Mouse (Mus musculus) spleen, adult 2 months (tissue): ENCODE results near the gene Lama4. TPM values are rescaled to one million over a fixed set of nuclear protein-coding genes. Genes with fewer than 3 reads are reported as not detected.

Experiments used
- DNase-seq, 2 experiments: peaks; one replicate each; pipeline versions ENCODE4 v3.0.0 to v3.0.0-alpha.2; 2012 to 2021; ENCODE audit warnings: low spot score in 2 of 2, low read depth in 1 of 2
- H3K27ac ChIP-seq: fragments of 200-500 bp; 2 replicates; pipeline ENCODE4 v1.5.1; 2012; ENCODE audit warnings: low read length, inconsistent platforms; ENCODE audit not compliant: insufficient read depth
- H3K27me3 ChIP-seq: fragments of 200-500 bp; 2 replicates; pipeline ENCODE4 v1.6.1; 2012; ENCODE audit warnings: mild to moderate bottlenecking, moderate library complexity, low read length, inconsistent platforms; ENCODE audit not compliant: control insufficient read depth, insufficient read depth
- H3K36me3 ChIP-seq: fragments of 200-500 bp; 2 replicates; pipeline ENCODE4 v1.6.1; 2012; ENCODE audit warnings: mild to moderate bottlenecking, low read length, inconsistent platforms; ENCODE audit not compliant: control insufficient read depth, insufficient read depth
- H3K4me1 ChIP-seq: fragments of 200-500 bp; 2 replicates; pipeline ENCODE4 v1.6.1; 2011; ENCODE audit warnings: inconsistent platforms; ENCODE audit not compliant: control insufficient read depth, insufficient read depth, insufficient read length
- H3K4me3 ChIP-seq: fragments of 200-500 bp; 2 replicates; pipeline ENCODE4 v1.5.1; 2011; ENCODE audit warnings: mild to moderate bottlenecking, inconsistent platforms; ENCODE audit not compliant: insufficient read depth, insufficient read length; ENCODE audit errors: extremely low read depth
- CTCF ChIP-seq: fragments of 200-500 bp; IDR thresholded peaks from 2 replicates; pipeline ENCODE4 v1.5.1; 2011; ENCODE audit warnings: mild to moderate bottlenecking, inconsistent platforms; ENCODE audit not compliant: insufficient read depth, insufficient read length, insufficient replicate concordance; ENCODE audit errors: extremely low read depth
- POLR2A ChIP-seq: fragments of 200-500 bp; IDR thresholded peaks from 2 replicates; pipeline ENCODE4 v1.6.1; 2011; ENCODE audit warnings: low read depth, low read length, inconsistent platforms
- WGBS: fragments of 180-500 bp; shearing (Covaris S2); methylation state at CpG from one replicate; pipeline ENCODE4 v1.1.7; 2018; 5-methylcytosine and 5-hydroxymethylcytosine counted together
- polyA plus RNA-seq: library from polyadenylated mRNA; depleted of rRNA; stranded (reverse); fragments of >200 nt; gene quantifications from 2 replicates; pipeline ENCODE4 v1.2.3, GENCODE M21; 2012

Gene Lama4
- polyA plus RNA-seq, 1 experiment = 1.7 TPM

DNA sequence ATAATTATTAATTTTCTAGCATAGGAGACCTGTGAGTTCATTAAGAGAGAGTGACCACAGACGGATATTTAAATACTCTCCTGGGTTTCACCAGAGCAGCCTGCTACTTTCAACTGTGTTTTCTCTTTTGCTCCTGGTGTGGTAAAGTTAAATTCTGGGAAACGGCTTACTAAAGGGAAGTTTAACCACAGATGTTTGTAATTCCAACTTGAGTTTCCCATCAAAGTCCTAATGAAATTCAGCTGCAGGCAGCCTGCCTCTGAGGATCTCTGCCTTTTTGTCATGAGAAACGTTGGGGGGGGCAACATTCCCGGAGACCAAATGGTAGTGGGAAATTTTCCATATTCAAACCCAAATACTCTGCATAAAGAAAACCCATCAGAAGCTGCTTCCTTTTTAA, 7.7 kb downstream of the Lama4 start:
- DNase-seq = no peak
- H3K36me3 ChIP-seq = no peaks in the 10 kb centered on the region
- TF ChIP-seq CTCF (no peak), POLR2A (no peak)
- no peaks in the 10 kb centered on the region for H3K27me3 ChIP-seq
- no peak overlapping the region for H3K27ac ChIP-seq
- H3K4me1 ChIP-seq = no peaks in the 10 kb centered on the region
- no peak overlapping the region for H3K4me3 ChIP-seq
- 79% methylated on average over 4 of the region's 4 CpGs for WGBS

DNA sequence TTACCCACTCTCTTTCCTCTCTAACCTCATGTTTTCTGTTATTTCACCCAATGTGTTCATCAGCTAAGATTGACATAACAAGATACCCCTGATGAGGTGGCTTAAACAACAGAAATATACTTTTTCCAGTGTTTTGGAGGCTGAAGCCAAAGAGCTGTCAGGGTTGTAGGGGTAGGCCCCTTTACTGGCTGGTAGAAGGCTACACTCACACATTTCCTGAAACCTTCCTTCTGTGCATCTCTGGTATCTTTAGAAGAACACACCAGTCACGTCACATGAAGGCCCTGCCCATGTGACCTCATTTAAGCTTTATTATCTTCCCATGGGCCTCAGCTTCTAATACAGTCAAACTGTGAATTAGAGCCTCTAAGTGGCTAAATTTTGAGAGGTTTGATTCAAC, 12.9 kb downstream of the Lama4 start:
- no peak for TF ChIP-seq POLR2A
- no peak for TF ChIP-seq CTCF
- 80% methylated on average over 1 of the region's 1 CpGs for WGBS
- no peak overlapping the region for H3K4me3 ChIP-seq
- no peak for DNase-seq
- H3K27ac ChIP-seq = no peak overlapping the region
- no peaks in the 10 kb centered on the region for H3K27me3 ChIP-seq
- H3K36me3 ChIP-seq = no peaks in the 10 kb centered on the region
- no peaks in the 10 kb centered on the region for H3K4me1 ChIP-seq

DNA sequence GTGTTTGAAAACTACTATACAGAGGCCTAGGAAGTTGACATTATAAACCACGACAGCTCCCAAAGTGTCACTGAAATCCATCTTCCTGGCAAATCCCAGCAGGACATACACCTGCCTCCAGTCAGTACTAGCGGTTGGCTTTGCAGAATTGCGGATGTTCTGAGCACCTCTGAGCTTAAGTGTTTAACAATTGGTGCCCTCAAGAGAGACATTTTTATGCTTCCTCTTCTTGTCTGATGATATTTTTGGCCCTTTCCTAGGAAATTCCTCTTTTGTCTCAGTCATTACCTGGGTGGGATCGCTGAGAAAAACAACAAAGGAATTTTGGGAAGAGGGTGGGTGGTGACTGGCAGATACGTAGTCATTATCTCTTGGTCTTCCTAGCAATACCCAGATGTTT, 14.4 kb downstream of the Lama4 start:
- H3K36me3 ChIP-seq = no peaks in the 10 kb centered on the region
- no peak overlapping the region for H3K4me3 ChIP-seq
- H3K27me3 ChIP-seq = no peaks in the 10 kb centered on the region
- H3K4me1 ChIP-seq = no peaks in the 10 kb centered on the region
- 83% methylated on average over 5 of the region's 5 CpGs for WGBS
- no peak for TF ChIP-seq CTCF
- TF ChIP-seq POLR2A = no peak
- no peak for DNase-seq
- H3K27ac ChIP-seq = no peak overlapping the region

DNA sequence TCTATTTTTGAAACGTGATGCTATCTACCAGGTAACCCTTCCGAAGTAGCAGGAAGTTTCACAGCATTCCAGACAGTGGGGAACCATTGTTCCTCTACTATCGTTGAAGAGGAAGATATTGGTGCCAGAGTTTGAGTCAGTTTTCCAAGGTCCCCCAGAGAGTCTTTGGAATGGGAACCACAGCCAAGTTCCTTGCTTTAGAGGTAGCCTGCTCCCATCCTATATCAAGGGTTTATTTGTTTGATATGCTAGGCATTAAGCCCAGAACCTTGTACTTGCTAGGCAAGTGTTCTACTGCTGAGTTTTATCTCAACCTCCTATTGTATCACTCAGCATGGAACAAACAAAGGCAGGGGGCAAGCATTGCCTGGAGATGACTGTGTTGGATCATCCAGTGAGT, 15.7 kb downstream of the Lama4 start:
- Histone ChIP-seq H3K4me3 (no peak overlapping the region), H3K4me1 (no peaks in the 10 kb centered on the region), H3K36me3 (no peaks in the 10 kb centered on the region), H3K27me3 (no peaks in the 10 kb centered on the region), H3K27ac (no peak overlapping the region)
- DNase-seq = no peak
- TF ChIP-seq CTCF = no peak
- 78% methylated on average over 3 of the region's 3 CpGs for WGBS

DNA sequence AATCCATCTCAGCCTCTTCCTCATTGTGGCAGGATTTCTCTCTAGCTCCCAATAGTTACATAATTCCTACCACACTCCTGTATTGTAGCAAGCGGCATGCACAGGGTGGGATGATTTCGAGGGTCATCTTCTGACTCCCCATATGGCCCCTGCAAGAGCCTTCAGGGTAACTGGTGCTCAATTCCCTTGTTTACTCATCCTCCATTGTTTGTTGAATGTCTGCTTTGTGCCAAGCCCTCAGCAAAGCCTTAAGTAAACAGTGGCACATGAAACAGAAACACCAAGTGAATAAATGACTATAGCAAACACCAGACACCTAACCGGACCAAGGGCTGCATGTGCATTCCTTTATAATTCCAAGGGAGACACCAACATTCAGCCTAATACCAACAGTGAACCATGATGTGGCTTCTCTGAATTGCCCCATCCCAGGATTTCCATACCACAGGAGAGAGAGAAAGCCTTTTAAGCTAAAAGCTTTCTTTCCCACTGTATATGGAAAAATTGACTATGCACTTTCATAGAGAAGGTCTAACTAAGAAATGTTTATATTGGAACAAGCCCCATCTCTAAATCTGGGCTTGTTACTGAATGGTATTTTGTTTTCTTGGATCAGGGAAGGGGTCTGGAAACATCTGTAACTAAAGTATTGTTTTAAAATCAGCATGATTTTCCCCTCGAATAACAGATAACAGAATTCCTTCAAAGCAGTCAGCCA, 19.2 kb downstream of the Lama4 start:
- no peak overlapping the region for H3K4me3 ChIP-seq
- DNase-seq = no peak
- TF ChIP-seq CTCF (no peak), POLR2A (no peak)
- no peaks in the 10 kb centered on the region for H3K36me3 ChIP-seq
- 86% methylated on average over 4 of the region's 4 CpGs for WGBS
- no peaks in the 10 kb centered on the region for H3K27me3 ChIP-seq
- no peaks in the 10 kb centered on the region for H3K4me1 ChIP-seq
- no peak overlapping the region for H3K27ac ChIP-seq

DNA sequence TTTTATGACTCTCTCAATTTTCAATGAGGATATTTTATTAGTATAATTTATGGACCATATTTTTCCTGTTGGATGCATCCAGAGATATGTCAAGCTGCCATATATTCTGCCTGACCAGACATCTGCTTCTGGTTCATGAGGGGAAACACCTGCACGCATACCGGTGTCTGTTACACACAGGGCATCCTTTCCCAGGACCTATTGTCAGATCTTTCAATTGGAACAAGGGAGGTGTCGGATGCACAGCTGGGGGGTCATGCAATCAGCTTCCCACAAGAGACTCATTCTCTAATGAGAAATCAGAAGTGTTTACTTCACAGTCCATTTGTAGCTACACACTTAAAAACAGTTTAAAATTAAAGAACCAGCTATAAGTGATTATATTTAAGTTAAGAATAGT, 20.7 kb downstream of the Lama4 start:
- WGBS = 46% methylated on average over 3 of the region's 3 CpGs
- TF ChIP-seq POLR2A (no peak), CTCF (no peak)
- Histone ChIP-seq H3K4me3 (no peak overlapping the region), H3K27ac (no peak overlapping the region), H3K4me1 (no peaks in the 10 kb centered on the region), H3K36me3 (no peaks in the 10 kb centered on the region), H3K27me3 (no peaks in the 10 kb centered on the region)
- no peak for DNase-seq

DNA sequence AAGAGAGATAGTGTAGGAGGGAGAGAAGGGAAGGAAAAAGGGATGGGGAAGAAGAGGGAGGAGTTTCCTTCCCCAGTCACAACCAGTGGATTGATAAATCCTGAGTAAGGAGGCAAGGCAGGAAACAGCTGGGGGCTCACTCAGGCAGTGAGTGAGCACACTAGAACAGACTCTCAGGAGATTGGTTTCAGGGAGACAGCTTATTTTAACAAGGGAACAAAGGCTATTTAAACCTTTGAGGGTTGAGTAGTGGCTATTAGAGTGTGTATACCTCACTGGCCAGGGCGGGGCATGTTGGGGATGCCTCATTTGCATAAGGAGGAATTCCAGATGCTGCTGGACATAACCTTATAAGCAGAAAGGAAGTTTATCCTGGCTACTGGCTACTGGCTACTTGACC, 27.5 kb downstream of the Lama4 start:
- Histone ChIP-seq H3K27ac (no peak overlapping the region), H3K4me1 (no peaks in the 10 kb centered on the region), H3K27me3 (no peaks in the 10 kb centered on the region), H3K4me3 (no peak overlapping the region), H3K36me3 (no peaks in the 10 kb centered on the region)
- 65% methylated on average over 1 of the region's 1 CpGs for WGBS
- DNase-seq = no peak
- TF ChIP-seq POLR2A = no peak
- no peak for TF ChIP-seq CTCF
